Comparison of ENCODE assay signal across 13 mouse cellular contexts in the genomic region with DNA sequence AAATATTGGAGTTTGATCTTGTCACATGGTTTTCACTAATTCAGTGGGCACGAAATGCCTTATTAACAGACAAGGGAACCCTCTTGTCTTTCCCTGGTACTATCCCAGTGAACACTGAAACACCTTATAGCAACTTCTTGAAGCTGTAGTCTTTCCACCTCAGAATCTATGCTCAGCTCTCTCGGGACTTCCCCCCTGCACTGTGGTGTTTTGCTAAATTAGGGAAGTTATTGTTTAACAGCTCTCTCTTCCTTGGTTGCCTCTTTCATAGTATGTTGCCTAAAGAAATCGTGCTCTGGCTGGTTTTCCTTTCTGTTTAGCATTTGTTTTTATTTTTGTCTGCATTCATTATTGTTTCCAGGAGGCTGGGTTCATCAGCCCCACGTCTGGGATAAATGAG.
"Had no signal": no experiment of that assay in that cellular context is flagged by ENCODE, and none has a peak within 500 bp of the region (broad histone marks: within the 10 kb centered on the region; RNA-seq: fewer than 3 reads in every experiment).

No protein-coding gene starts in this region.

- ATAC-seq: liver, postnatal 0 days; lung, postnatal 0 days; midbrain, embryonic 15.5 days had no signal

- DNase-seq: kidney, adult 8-10 months; kidney, postnatal 14 days; kidney, postnatal 4 days; left cerebral cortex, postnatal 4 days; liver, postnatal 0 days; lung, embryonic 14.5 days; retina, postnatal 1 day; right cerebral cortex, postnatal 25 days; spleen, adult 18-20 months; thymus, adult 18-20 months; thymus, postnatal 36 days had no signal
